Mouse (Mus musculus): ENCODE measurements around the gene Dcpp1. TPM values are rescaled to one million over a fixed set of nuclear protein-coding genes. Genes with fewer than 3 reads are reported as not detected.
A peak's percentile ranks its signal among the peaks of the same experiment; 100 is the strongest.
"Not testable (repeated sequence)": the region's sequence is repeated elsewhere in the genome, so short reads cannot be mapped to it uniquely, and the experiment has no call there.

Dcpp1 gene
- polyA plus RNA-seq, 1 experiment: not detected

DNA sequence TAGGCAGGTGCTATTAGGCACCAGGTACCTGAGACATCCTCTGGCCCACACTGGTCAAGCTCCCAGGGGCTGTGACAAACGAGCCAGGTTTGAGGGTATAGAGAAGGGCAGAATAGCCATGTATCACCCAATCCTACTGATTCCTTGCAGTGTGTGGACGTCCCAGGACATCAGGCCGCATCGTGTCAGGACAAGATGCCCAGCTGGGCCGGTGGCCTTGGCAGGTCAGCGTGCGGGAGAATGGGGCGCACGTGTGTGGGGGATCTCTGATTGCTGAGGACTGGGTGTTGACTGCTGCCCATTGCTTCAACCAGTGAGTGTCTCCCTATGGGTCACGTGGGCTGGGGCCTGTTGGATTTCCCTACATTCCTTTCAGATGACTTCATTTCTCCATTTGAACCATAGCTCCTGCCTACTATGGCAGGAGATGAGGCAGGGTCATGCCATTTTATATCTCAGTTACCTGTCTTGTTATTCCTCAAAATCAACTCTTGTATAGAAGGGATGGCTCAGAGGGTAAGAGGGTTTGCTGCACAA, 26.4 kb upstream of the Dcpp1 start:
- Histone ChIP-seq H3K4me1 (ENCODE audit: control insufficient read depth, insufficient read depth, low read length) (no peaks in the 10 kb centered on the region), H3K27ac (ENCODE audit: insufficient read depth, low read depth, low read length) (no peak overlapping the region), H3K4me3 (ENCODE audit: insufficient read depth, low read length) (no peak overlapping the region)
- TF ChIP-seq POLR2A (IDR thresholded peaks at IDR 0.05; ENCODE audit: borderline replicate concordance, low read depth, low read length) (no peak), CTCF (IDR thresholded peaks at IDR 0.05; ENCODE audit: low read depth, low read length) (no peak)

DNA sequence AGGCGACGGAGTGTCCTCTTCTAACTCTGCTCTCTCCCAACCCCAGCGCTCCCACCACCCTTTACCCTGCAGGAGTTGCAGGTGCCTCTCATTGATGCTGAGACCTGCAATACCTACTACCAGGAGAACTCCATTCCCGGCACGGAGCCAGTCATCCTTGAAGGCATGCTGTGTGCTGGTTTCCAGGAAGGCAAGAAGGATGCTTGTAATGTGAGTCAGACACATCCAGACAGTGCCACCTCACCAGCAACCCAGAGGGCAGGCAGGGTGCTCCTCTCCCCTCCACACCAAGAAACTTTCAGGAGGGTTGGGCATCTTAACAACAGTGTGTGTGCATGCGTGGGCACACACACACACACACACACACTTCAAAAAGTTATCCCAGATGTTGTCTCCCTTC, 23.5 kb upstream of the Dcpp1 start:
- H3K4me3 ChIP-seq (ENCODE audit: insufficient read depth, low read length): no peak overlapping the region
- no peak overlapping the region for H3K27ac ChIP-seq (ENCODE audit: insufficient read depth, low read depth, low read length)
- no peaks in the 10 kb centered on the region for H3K4me1 ChIP-seq (ENCODE audit: control insufficient read depth, insufficient read depth, low read length)
- no peak for TF ChIP-seq CTCF (IDR thresholded peaks at IDR 0.05; ENCODE audit: low read depth, low read length)

DNA sequence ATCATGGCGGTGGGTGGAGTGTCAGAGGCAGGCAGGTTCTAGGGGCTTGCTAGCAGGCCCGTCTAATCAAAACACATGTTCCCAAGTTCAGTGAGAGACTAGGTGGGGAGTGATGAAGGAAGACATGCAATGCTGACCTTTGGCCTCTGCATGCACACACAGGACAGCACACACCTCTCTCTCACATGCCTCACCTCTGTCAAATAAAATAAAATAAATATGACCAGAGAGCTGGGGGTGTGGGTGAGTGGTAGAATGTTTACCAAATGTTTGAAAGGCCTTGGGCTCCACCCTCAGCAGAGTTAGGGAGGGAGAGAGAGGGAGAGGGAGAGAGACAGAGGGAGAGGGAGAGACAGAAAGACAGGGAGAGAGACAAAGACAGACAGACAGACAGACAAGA, 22.8 kb upstream of the Dcpp1 start:
- Histone ChIP-seq H3K4me3 (ENCODE audit: insufficient read depth, low read length) (no peak overlapping the region), H3K27ac (ENCODE audit: insufficient read depth, low read depth, low read length) (no peak overlapping the region), H3K4me1 (ENCODE audit: control insufficient read depth, insufficient read depth, low read length) (no peaks in the 10 kb centered on the region)
- TF ChIP-seq CTCF (IDR thresholded peaks at IDR 0.05; ENCODE audit: low read depth, low read length): no peak
- TF ChIP-seq POLR2A (IDR thresholded peaks at IDR 0.05; ENCODE audit: borderline replicate concordance, low read depth, low read length): no peak

DNA sequence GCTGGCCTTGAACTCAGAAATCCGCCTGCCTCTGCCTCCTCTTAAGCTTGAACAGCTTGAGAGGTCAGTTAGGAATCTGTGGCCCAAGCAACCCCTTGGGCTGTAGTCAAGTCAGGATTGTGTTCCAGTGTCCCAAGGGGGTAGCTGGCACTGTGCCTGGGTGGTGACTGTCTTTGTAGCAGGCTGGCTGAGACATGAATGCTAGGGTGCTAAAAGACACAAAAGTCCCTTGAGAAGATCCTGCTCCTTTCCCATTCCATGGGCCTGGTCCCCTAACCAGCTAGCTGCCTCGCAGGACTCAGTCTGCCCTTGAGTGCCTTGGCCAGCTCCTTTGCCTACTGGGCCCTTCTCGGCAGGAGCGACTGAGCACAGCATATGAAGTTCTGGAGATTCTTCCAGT, 17.8 kb upstream of the Dcpp1 start:
- no peak for TF ChIP-seq POLR2A (IDR thresholded peaks at IDR 0.05; ENCODE audit: borderline replicate concordance, low read depth, low read length)
- TF ChIP-seq CTCF (IDR thresholded peaks at IDR 0.05; ENCODE audit: low read depth, low read length): no peak
- Histone ChIP-seq H3K27ac (ENCODE audit: insufficient read depth, low read depth, low read length) (no peak overlapping the region), H3K4me1 (ENCODE audit: control insufficient read depth, insufficient read depth, low read length) (no peaks in the 10 kb centered on the region), H3K4me3 (ENCODE audit: insufficient read depth, low read length) (no peak overlapping the region)

DNA sequence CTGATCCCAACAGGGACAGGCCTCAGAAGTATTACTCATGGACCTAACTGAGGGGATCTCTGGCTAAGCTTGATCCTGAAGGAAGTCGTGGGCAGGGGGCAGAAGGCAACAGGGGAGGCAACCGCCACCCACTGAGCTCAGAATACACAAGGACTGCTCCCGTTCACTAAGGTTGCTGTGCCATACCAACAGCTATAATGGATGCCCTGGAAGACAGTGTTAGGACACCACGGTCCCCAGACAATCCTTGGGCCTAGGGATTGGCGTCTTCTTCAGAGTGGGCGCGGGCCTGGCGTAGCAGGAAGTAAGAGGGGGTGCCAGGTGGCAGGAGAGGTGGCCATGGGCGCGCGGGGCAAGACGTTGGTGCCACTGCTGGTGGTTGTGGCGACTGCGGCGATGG, 12.9 kb upstream of the Dcpp1 start, which contains the start of gene Prss21:
Prss21 (plus strand) TSS at position 301 of the 400 bp plus-strand sequence.
- H3K4me1 ChIP-seq (ENCODE audit: control insufficient read depth, insufficient read depth, low read length): no peaks in the 10 kb centered on the region
- no peak within 1 kb of the TSS for H3K4me3 ChIP-seq (ENCODE audit: insufficient read depth, low read length)
- H3K27ac ChIP-seq (ENCODE audit: insufficient read depth, low read depth, low read length): no peak within 1 kb of the TSS
- TF ChIP-seq CTCF (IDR thresholded peaks at IDR 0.05; ENCODE audit: low read depth, low read length): no peak
- no peak for TF ChIP-seq POLR2A (IDR thresholded peaks at IDR 0.05; ENCODE audit: borderline replicate concordance, low read depth, low read length)

DNA sequence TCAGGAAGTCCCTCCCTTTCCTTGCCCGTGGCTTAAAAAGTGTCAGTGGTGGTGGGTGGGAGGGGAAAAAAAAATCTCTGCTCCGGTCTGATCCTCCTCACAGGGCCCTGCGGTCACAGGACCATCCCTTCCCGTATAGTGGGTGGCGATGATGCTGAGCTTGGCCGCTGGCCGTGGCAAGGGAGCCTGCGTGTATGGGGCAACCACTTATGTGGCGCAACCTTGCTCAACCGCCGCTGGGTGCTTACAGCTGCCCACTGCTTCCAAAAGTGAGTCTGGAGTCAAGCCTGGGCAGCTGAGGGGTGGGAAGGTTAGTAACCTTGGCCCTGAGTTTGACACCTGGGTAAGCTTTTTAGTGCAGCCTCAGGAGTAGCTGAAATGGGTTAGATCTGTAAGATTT, 12.2 kb upstream of the Dcpp1 start:
- Histone ChIP-seq H3K27ac (ENCODE audit: insufficient read depth, low read depth, low read length) (no peak overlapping the region), H3K4me3 (ENCODE audit: insufficient read depth, low read length) (no peak overlapping the region), H3K4me1 (ENCODE audit: control insufficient read depth, insufficient read depth, low read length) (no peaks in the 10 kb centered on the region)
- TF ChIP-seq POLR2A (IDR thresholded peaks at IDR 0.05; ENCODE audit: borderline replicate concordance, low read depth, low read length): no peak
- no peak for TF ChIP-seq CTCF (IDR thresholded peaks at IDR 0.05; ENCODE audit: low read depth, low read length)

DNA sequence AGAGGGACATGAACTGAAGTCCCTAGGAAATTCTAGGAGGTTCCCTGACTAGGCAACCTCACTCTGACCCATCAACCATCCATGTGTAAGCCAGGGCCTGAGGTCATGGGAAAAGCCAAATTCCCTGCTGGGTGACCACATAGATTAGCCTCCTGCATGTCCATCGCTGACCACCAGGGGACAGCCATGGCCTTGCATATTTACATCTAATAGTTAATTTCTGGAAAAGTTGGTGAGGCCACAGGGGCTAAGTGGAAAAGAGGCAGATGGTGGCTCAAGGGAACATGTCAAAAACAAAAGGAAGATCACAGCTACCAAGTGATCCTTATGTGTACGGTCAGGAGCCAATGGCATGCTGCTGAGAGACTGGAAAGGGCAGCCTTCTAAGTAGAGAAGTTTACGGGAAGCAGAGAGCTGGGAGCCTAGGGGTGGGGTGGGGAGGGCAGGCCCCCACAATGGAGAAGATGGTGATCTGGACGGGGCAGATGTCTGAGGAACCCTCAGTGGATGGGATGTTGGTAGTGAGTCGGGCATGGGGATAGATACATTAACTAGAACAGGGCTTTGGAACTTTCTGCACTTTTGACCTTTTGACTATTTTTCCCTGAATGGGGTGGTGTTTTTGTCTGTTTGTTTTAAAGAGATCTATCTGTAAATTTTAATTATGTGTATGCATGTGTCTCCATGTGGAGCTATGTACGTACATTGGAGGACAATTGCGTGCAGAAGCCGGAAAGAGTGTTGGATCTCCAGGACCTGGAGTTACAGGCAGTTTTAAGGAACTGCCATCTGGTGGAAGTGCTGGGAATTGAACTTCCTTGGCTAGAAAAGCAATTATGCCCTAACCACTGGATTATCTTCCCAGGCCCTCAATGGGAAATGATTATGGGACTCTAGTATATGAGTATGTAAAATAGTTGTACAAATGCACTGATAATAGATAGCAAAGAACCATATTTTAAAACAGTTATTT, 6.5 kb upstream of the Dcpp1 start:
- no peaks in the 10 kb centered on the region for H3K4me1 ChIP-seq (ENCODE audit: control insufficient read depth, insufficient read depth, low read length)
- H3K27ac ChIP-seq (ENCODE audit: insufficient read depth, low read depth, low read length): no peak overlapping the region
- no peak overlapping the region for H3K4me3 ChIP-seq (ENCODE audit: insufficient read depth, low read length)
- TF ChIP-seq POLR2A (IDR thresholded peaks at IDR 0.05; ENCODE audit: borderline replicate concordance, low read depth, low read length) (no peak), CTCF (IDR thresholded peaks at IDR 0.05; ENCODE audit: low read depth, low read length) (peak; percentile 69)

DNA sequence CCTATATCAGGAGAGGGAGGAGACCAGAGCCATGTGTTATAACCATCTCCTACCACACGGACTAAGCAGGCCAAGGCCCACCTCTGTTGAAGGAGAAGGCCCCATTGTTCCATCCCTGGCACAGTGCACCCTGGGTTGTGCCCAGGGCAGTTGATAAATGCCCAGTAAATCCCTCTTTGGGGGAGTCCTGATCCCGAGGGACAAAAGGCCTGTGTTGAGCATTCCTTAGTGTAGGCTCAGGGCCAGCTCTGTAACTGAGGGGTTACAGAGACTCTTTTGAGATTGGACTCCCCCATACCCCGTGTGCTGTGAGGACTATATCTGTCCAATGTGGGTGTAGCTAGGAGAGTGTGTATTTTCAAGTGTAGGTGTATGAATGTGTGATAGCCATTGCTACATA, 3.9 kb upstream of the Dcpp1 start:
- TF ChIP-seq CTCF (IDR thresholded peaks at IDR 0.05; ENCODE audit: low read depth, low read length) (no peak), POLR2A (IDR thresholded peaks at IDR 0.05; ENCODE audit: borderline replicate concordance, low read depth, low read length) (no peak)
- Histone ChIP-seq H3K4me1 (ENCODE audit: control insufficient read depth, insufficient read depth, low read length) (no peaks in the 10 kb centered on the region), H3K27ac (ENCODE audit: insufficient read depth, low read depth, low read length) (no peak overlapping the region), H3K4me3 (ENCODE audit: insufficient read depth, low read length) (no peak overlapping the region)

DNA sequence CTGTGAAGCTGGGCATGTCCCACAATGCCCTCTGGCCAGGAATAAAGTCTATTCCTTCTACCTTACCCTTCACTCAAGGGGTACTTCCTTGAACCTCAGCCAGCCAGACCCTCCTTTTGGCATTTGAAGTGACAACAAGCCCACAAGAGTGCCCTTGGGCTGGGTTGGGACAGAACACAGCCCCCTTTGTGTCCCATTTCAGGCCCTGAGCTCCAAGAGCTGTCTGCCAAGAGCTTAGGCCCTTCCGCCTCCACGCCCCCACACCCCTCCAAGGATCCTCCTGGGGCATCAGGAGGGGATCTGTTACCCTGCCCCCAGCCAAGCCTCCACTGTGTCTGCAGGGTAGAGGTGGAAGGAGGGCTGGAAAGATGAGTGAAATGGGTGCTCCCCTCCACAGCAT, 3.5 kb upstream of the Dcpp1 start:
- Histone ChIP-seq H3K4me1 (ENCODE audit: control insufficient read depth, insufficient read depth, low read length) (no peaks in the 10 kb centered on the region), H3K4me3 (ENCODE audit: insufficient read depth, low read length) (no peak overlapping the region), H3K27ac (ENCODE audit: insufficient read depth, low read depth, low read length) (no peak overlapping the region)
- TF ChIP-seq CTCF (IDR thresholded peaks at IDR 0.05; ENCODE audit: low read depth, low read length): no peak
- TF ChIP-seq POLR2A (IDR thresholded peaks at IDR 0.05; ENCODE audit: borderline replicate concordance, low read depth, low read length): no peak

DNA sequence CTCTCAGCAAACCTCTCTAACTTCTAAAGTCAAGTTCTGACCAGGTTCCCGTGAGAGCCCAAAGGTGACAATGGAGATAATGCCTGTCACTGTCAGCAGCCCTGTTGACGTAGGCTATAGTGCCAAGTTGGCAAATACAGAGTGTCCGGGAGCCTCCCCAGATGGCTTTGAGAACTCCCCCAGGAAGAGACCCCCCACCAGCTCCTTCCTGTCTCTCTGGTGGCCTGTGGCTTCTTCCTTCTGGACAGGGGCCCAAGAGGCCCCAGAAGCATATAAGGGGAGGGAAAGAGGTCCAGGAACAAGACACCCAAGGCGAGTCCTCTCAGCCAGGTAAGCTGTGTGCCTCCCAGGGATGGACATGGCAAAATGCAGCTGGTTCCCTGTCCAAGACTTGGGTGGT, 36.5 kb downstream of the Dcpp1 start, which contains the start of gene Dcpp3:
Dcpp3 (plus strand) TSS at position 301 of the 400 bp plus-strand sequence.
- not testable (repeated sequence) for H3K4me1 ChIP-seq (ENCODE audit: control insufficient read depth, insufficient read depth, low read length); H3K4me3 ChIP-seq (ENCODE audit: insufficient read depth, low read length); H3K27ac ChIP-seq (ENCODE audit: insufficient read depth, low read depth, low read length)
